Mouse (Mus musculus): ENCODE measurements around the gene Epb41. TPM values are rescaled to one million over a fixed set of nuclear protein-coding genes. Genes with fewer than 3 reads are reported as not detected.

Gene Epb41
- polyA plus RNA-seq, 1 experiment from 2014 or later = 42.3 TPM

- DNase-seq (ENCODE audit: low spot score) = no peak
- Histone ChIP-seq H3K4me2 (ENCODE audit: low read length) (no peak overlapping the region), H3K36me3 (ENCODE audit: insufficient read depth, low read length) (peaks cover 14% of the 10 kb centered on the region; the same call in 1 of the 2 replicates), H3K9me3 (replicated peaks; ENCODE audit: low read length) (no peaks in the 10 kb centered on the region), H3K4me1 (replicated peaks; ENCODE audit: insufficient read depth, low read length) (no peaks in the 10 kb centered on the region), H3K27me3 (ENCODE audit: insufficient read depth, low read length) (no peaks in the 10 kb centered on the region), H3K27ac (no peak overlapping the region), H3K4me3 (replicated peaks; ENCODE audit: low read depth, low read length) (no peak overlapping the region), H3K9ac (ENCODE audit: low read depth, low read length) (no peak overlapping the region)
- no peak for ATAC-seq (replicated peaks; ENCODE audit: low FRiP score, low read depth)
- 90% methylated on average over 7 of the region's 7 CpGs for WGBS
- TF ChIP-seq CTCF (IDR thresholded peaks at IDR 0.05; ENCODE audit: low read depth) = no peak
Observed at GRCm38 (mm10) chr4:131998641-131999040, 76.5 kb downstream of the Epb41 start.

DNA sequence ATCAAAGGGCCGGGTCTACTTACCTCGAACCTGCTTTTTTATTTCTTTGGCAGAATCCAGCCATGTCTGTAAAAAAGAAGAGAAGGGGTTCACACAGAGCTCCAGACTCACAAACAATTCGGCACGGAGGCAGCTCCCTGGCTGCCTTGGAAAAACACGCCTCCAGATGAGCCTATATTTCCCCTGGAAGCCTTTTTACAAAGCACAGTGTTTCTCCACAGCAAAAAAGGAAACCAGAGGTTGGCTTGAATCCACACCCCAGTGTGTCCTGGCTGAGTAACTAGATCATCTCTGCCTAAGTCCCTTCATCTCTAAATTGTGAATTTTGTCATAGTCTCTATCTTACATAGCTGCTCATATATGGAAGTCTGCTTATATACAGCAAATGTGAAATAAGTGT, 77.6 kb downstream of the Epb41 start:
- ATAC-seq (replicated peaks; ENCODE audit: low FRiP score, low read depth) = no peak
- no peaks in the 10 kb centered on the region for H3K4me1 ChIP-seq (replicated peaks; ENCODE audit: insufficient read depth, low read length)
- no peak overlapping the region for H3K27ac ChIP-seq
- H3K36me3 ChIP-seq (ENCODE audit: insufficient read depth, low read length) = peaks cover 10% of the 10 kb centered on the region; the same call in 1 of the 2 replicates
- no peak for TF ChIP-seq CTCF (IDR thresholded peaks at IDR 0.05; ENCODE audit: low read depth)
- WGBS = 74% methylated on average over 5 of the region's 5 CpGs
- H3K9ac ChIP-seq (ENCODE audit: low read depth, low read length) = no peak overlapping the region
- no peaks in the 10 kb centered on the region for H3K9me3 ChIP-seq (replicated peaks; ENCODE audit: low read length)
- H3K27me3 ChIP-seq (ENCODE audit: insufficient read depth, low read length) = no peaks in the 10 kb centered on the region
- H3K4me3 ChIP-seq (replicated peaks; ENCODE audit: low read depth, low read length) = no peak overlapping the region
- no peak for DNase-seq (ENCODE audit: low spot score)
- no peak overlapping the region for H3K4me2 ChIP-seq (ENCODE audit: low read length)

DNA sequence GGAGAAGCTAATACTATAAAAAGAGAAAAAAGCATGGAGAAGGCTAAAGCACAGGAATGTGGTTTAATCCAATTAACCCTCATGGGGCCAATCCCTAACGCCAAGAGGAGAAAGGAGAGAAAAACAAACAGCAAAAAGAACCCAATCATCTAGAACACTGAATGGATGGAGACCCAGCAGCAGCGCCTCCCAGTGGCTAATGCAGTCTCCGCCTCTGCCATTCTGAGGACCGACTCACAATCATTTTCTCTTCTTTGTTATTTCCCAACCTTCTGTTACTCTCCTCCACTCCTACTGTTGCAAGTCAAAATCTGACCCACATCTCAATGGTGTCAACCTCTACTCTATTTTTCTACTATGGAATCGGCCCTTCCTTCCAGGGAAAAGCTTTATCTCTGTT, 78.1 kb downstream of the Epb41 start:
- H3K4me2 ChIP-seq (ENCODE audit: low read length) = no peak overlapping the region
- no peak overlapping the region for H3K27ac ChIP-seq
- peaks cover 10% of the 10 kb centered on the region; the same call in 1 of the 2 replicates for H3K36me3 ChIP-seq (ENCODE audit: insufficient read depth, low read length)
- no peak overlapping the region for H3K9ac ChIP-seq (ENCODE audit: low read depth, low read length)
- WGBS = 57% methylated on average over 5 of the region's 5 CpGs
- H3K4me3 ChIP-seq (replicated peaks; ENCODE audit: low read depth, low read length) = no peak overlapping the region
- H3K27me3 ChIP-seq (ENCODE audit: insufficient read depth, low read length) = no peaks in the 10 kb centered on the region
- DNase-seq (ENCODE audit: low spot score) (peak; percentile 16), ATAC-seq (replicated peaks; ENCODE audit: low FRiP score, low read depth) (no peak)
- TF ChIP-seq CTCF (IDR thresholded peaks at IDR 0.05; ENCODE audit: low read depth) = peak; percentile 58
- H3K9me3 ChIP-seq (replicated peaks; ENCODE audit: low read length) = no peaks in the 10 kb centered on the region
- no peaks in the 10 kb centered on the region for H3K4me1 ChIP-seq (replicated peaks; ENCODE audit: insufficient read depth, low read length)

DNA sequence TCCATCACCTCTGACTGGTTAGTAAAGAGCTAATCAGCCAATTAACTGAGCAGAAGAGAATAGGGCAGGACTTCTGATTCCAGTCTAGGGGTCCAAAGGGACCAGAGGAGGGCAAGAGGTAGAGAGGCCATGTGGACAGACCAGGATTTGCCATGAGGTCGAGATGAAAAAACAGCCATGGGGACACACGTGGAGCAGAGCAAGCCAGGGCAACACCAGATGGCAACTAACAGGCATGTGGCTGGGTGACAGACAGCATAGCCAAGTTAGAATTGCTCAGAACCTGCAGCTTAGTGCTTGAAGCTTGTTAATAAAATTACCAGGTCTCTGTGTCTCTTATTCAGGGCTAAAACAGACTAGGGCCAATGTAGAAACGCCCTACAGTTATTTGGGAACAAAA, 81.3 kb downstream of the Epb41 start:
- ATAC-seq (replicated peaks; ENCODE audit: low FRiP score, low read depth) (no peak), DNase-seq (ENCODE audit: low spot score) (no peak)
- Histone ChIP-seq H3K27me3 (ENCODE audit: insufficient read depth, low read length) (no peaks in the 10 kb centered on the region), H3K4me2 (ENCODE audit: low read length) (no peak overlapping the region), H3K9ac (ENCODE audit: low read depth, low read length) (no peak overlapping the region), H3K27ac (no peak overlapping the region), H3K9me3 (replicated peaks; ENCODE audit: low read length) (no peaks in the 10 kb centered on the region), H3K36me3 (ENCODE audit: insufficient read depth, low read length) (0 out of 2 replicates have a peak, but pooled peaks cover 4% of the 10 kb centered on the region), H3K4me1 (replicated peaks; ENCODE audit: insufficient read depth, low read length) (no peaks in the 10 kb centered on the region), H3K4me3 (replicated peaks; ENCODE audit: low read depth, low read length) (no peak overlapping the region)
- TF ChIP-seq CTCF (IDR thresholded peaks at IDR 0.05; ENCODE audit: low read depth) = no peak
- 72% methylated on average over 3 of the region's 3 CpGs for WGBS

DNA sequence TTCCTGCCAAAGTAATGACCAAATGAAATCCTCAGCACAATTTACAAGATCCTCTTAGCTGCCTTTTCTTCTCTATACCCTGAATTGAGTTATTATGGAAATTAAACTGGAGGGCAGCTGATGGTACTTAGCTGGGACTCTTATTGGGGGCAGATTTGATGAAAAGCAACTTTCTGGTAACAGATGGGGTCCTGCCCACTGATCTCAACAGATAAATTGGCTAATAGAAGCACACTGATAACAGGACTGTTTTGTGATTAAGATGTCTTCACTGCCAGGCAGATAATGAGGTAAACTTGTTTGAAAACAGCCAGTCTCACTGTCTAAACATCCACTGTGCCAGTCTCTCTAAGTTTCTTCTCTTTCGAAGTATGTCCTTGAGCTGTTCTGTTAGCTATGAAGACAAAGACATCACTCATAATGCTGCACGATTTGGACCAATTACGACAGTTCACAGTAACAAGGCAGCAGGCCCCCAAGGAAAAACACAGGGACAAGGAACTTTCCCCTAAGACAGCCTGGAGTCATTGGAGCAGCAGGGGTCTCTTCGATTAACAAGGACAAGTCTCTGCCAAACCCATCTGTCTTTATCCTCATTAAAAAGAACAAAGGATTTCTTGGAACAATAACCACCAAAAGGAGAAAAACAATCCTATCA, 92.1 kb downstream of the Epb41 start:
- ATAC-seq (replicated peaks; ENCODE audit: low FRiP score, low read depth) (no peak), DNase-seq (ENCODE audit: low spot score) (peak; percentile 9)
- peak overlapping the region; percentile 16; the same call in 1 of the 2 replicates for H3K27ac ChIP-seq
- peaks cover 18% of the 10 kb centered on the region; the same call in 1 of the 2 replicates for H3K36me3 ChIP-seq (ENCODE audit: insufficient read depth, low read length)
- no peaks in the 10 kb centered on the region for H3K4me1 ChIP-seq (replicated peaks; ENCODE audit: insufficient read depth, low read length)
- TF ChIP-seq CTCF (IDR thresholded peaks at IDR 0.05; ENCODE audit: low read depth) = no peak
- H3K9ac ChIP-seq (ENCODE audit: low read depth, low read length) = no peak overlapping the region
- H3K27me3 ChIP-seq (ENCODE audit: insufficient read depth, low read length) = no peaks in the 10 kb centered on the region
- H3K9me3 ChIP-seq (replicated peaks; ENCODE audit: low read length) = no peaks in the 10 kb centered on the region
- 43% methylated on average over 4 of the region's 4 CpGs for WGBS
- H3K4me3 ChIP-seq (replicated peaks; ENCODE audit: low read depth, low read length) = no peak overlapping the region
- no peak overlapping the region for H3K4me2 ChIP-seq (ENCODE audit: low read length)

DNA sequence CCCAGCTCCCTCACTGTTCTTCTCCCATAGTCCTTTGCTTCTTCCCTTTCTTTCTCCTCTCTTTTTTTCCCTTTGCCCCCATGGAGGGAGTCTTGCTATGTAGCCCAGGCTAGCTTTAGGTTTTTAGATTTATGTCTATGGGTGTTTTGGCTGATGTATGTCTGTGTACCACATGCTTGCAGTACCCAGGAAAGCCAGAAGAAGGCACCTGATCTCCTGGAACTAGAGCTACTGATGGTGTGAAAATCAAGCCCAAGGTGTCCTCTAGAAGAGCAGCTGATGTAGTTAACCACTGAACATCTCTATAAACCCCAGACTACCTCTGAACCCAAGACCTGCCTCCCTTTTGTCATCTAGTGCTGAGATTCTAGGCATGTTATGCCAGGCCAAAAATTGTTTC, 93.4 kb downstream of the Epb41 start:
- Histone ChIP-seq H3K27me3 (ENCODE audit: insufficient read depth, low read length) (no peaks in the 10 kb centered on the region), H3K9ac (ENCODE audit: low read depth, low read length) (no peak overlapping the region), H3K4me1 (replicated peaks; ENCODE audit: insufficient read depth, low read length) (no peaks in the 10 kb centered on the region), H3K27ac (no peak overlapping the region), H3K4me2 (ENCODE audit: low read length) (no peak overlapping the region), H3K9me3 (replicated peaks; ENCODE audit: low read length) (no peaks in the 10 kb centered on the region), H3K36me3 (ENCODE audit: insufficient read depth, low read length) (peaks cover 13% of the 10 kb centered on the region; the same call in 1 of the 2 replicates), H3K4me3 (replicated peaks; ENCODE audit: low read depth, low read length) (no peak overlapping the region)
- no peak for ATAC-seq (replicated peaks; ENCODE audit: low FRiP score, low read depth)
- DNase-seq (ENCODE audit: low spot score) = peak; percentile 18
- TF ChIP-seq CTCF (IDR thresholded peaks at IDR 0.05; ENCODE audit: low read depth) = peak; percentile 60
